Mouse (Mus musculus) retina, embryonic 14.5 days (tissue): ENCODE measurements at regions not wholly inside any gene's neighbourhood (a gene's known extent, or its start where the extent isn't known, plus 50 kb on each side); places are given as distances from the start of the nearest gene placed in this dataset.
A peak's percentile ranks its signal among the peaks of the same experiment; 100 is the strongest.

Source experiments
- DNase-seq: peaks from one replicate; pipeline ENCODE4 v3.0.0-alpha.2; 2015; ENCODE audit warnings: low spot score

DNA sequence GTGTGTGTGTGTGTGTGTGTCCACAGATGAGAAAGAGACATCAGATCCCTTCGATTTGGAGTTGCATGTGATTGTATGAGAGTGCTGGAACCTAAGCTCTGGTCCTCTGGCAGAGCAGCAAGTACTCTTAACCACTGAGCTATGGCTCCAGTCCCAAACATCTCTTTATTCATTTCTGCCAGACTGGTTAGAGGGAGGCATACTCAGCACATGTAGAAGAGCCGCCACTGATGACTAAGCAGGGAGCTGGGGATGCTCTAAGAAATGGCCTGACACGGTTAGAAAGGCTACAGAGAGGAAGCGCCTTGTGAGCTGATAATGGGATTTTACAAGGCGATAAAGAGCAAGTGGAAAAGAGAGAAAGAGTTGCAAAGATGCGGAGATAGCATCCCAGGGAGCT, 287.3 kb upstream of the Castor2 start:
- no peak for DNase-seq

DNA sequence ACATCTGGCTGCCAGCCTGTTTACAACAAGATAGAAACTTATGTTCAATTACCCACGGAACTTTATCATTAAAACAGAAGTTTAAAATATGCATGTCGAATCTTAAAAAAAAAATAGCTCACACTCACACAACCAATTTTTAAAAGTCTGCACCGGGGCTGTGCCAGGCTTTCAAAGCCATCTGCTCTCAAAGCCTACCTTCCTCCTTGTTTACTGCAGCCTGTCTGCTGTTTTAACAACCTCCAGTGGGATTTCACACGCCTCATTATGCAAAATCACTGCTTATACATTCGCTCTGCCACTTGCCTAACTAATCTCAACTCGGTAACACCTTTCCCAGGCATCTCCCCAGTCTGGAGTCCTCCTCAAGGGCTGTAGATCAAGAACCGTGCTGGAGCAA, 292.6 kb upstream of the Castor2 start:
- no peak for DNase-seq

DNA sequence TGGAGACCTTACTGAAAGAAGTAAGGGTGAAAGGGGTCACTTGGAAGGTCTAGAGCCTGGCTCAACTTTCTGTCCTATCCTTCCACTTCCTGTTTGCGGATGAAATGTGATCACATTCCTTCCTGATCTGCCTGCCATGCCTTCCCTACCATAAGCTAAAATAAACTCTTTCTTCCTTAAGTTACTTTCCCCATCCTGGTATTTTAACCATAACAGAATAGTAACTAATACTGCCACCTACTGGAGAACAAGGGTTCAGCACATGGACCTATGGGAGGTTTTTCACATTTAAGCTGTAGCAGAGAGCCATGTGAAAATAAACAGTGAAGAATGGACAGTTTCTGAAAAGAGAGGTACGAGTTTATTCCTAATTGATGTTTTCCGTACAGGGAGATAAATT, 297.5 kb upstream of the Castor2 start:
- peak; percentile 53 for DNase-seq

DNA sequence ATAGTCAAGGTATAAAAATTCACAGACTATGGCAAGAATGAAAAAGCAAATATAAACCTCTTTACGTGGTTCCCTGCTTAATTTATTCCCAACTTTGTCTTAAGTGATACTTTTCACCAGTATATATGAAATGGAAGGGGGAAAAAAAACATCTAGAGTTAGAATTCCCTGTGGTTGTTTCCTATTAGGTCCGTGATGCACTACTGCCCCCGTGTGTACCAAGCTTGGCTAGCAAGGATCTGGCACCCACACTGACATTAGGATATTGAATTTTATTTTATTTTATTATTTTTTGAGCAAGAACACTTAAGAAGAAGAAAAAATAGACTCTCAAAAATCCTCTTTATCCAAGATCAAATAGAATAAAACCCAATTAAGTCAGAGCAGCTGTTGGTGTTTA, 303.9 kb upstream of the Castor2 start:
- peak; percentile 71 for DNase-seq

DNA sequence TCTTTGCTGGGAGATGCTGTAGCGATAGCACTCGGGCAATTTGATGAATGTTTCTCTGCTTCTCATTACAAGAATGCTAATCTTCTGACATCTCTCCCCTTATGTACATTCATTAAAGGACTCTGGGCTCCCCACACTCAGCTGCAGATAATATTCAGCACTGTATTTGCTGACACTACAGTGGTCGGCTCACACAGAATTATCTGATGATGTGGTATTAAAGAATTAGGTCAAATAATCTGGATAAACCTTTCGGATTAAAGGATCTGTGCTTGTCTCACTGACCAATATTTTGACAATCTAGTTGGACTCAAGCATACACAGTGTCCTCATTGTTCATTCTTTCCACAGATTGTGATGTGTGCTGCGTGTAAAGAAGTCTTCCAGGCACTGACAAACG, 308.8 kb upstream of the Castor2 start:
- peak; percentile 10 for DNase-seq

DNA sequence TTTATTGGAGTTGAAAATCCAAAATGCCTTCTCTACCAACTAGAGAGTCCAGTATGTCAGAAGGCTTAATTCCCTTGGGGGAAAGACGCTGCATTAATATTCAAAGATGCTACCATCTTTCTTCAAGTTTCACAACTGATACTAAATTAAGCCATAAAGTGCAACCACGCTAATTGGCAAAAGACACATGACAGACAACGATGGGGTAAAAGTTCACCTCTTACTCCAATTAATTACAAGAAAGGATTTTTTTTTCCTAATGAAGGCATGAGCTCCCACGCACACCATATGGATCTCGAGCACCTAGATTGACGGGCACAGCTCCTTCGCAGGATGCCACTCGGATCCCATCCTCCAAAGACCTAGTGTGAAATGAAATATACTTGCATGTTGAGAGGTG, 311.5 kb upstream of the Castor2 start:
- DNase-seq: no peak

DNA sequence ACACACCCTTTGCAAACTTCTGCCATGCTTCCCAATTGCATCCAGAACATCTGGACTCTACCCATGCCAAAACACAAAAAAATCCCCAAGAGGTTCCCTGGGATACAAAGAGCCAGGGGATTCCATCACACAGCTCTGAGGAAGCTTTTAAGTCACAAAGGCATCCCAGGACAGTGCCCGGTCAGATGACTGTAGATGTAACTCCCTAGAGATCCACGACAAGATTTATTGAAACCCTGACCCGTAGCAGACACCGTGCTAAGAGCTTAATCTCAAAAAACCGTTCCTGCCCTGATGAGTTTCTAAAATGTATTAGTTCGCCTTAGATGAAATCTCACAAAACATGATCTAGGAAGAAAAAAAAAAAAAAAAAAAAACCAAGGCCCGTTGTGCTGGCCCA, 312.0 kb upstream of the Castor2 start:
- DNase-seq: no peak

DNA sequence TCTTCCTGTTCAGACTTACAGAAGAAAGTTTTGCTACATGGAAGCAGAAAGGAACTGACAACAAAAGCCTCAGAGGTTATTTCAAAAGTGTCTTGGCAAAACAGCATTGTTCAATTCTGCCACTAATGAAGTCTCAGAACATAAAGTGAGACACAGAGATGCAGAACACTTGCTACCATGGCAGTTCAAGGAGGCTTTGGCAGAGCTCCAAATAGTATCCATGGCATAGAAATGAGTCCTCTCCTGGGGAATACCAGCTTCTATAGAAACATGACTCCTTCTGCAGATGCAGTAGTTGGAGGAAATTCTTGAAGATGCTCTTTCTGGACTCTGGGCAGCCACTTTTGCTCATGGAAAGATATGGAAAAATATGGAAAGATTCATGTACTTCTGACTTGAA, 322.9 kb upstream of the Castor2 start:
- no peak for DNase-seq

DNA sequence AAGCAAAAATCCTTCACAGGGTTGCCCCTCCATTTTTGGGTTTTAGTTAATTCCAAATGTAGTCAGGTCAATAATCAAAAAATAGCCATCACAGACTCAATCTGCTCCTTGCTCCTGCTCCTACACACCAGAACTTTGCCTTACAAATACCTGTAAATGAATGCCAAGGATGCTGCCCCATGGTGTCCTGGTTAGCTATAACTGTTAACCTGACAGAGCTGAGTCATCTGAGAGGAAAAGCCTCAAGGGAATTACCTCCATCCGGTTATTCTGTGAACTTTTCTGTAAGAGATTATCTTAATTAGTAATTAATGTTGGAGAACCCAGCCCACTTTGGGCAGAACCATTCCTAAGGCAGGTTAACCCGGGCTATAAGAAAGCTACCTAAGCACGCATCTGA, 325.4 kb upstream of the Castor2 start:
- no peak for DNase-seq

DNA sequence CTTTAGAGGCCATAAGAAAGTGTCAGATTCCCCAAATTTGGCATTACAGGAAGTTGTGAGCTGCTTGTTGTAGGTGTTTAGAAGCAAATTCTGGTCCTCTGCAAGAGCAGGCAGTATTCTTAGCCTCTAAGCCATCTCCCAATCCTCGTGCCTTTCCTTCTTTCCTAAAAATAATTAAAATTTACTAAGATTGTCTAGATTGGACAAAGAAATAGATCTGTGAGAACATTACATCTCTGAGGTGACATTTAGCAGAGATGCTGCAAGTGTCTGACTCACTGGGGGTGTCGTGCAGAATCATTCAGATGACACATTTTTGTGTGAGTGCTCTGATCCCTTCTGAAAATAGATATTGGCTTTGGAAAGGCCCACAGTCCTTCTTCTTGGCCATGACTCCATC, 330.7 kb upstream of the Castor2 start:
- no peak for DNase-seq

DNA sequence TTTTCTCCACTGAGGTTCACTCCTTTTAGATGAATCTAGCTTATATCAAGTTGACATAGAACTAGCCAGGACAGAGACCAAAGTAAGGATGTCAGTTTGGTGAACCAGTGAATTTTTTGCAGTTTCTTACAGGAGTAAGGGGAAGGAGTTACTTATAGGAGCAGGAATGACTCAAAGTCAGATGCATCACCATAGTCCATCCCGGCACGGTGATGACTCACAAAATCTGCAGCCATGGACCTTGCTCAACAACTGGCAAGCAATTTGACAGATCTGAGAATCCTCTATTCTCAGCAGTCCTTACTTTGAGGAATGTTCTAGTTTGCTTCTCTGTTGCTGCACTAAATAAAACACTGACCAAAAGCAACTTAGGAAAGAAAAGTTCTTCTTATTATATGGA, 341.7 kb upstream of the Castor2 start:
- DNase-seq: no peak

DNA sequence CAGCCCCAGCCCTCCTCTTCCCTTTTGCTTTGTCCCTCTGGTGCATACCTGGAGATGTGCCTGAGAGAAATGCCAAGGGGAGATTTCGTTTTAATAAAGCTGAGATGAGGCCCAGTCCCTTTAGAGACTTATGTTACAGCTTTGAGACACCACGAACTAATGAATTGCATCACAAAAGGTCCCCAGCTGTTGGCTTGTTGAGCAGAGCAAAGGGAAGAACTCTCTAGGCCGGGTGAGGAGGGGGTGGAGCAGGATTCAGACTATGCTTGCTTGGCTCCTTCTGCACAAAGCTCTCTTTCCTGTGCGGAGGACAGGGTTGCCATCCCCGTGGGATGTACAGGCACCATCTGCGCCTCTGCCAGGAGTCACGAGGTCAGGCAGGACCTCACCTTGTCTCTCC, 345.3 kb upstream of the Castor2 start:
- DNase-seq: peak; percentile 10

DNA sequence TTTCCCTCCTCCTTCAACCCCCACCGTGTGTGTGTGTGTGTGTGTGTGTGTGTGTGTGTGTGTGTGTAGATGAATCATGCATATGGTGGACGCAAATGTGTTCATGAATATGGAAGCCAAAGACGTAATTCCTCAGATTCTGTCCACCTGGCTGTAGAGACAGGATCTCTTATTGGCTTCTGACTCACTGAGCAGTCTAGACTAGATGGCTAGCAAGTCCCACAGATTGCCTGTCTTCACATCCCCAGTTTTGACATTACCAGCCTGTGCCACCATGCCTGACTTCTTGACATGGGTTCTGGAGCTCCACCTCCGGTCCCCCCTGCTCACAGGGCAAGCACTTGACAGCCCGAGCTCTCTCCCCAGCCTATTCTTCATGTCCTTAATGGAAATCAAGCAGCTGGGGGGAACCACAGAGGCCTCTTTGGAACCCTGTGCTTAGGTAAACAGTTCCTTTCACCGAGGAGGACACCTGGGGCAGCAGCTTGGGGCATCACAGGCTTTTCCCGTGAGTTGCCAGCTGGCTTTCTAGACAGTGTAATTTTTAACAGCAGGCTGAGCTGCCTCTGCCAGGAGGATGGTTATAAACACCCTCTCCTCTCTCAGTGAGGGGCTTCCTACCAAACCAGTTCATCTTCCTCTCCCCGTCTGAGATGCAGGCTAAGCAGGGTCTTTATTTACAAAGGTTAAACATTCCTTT, 345.9 kb upstream of the Castor2 start:
- no peak for DNase-seq

DNA sequence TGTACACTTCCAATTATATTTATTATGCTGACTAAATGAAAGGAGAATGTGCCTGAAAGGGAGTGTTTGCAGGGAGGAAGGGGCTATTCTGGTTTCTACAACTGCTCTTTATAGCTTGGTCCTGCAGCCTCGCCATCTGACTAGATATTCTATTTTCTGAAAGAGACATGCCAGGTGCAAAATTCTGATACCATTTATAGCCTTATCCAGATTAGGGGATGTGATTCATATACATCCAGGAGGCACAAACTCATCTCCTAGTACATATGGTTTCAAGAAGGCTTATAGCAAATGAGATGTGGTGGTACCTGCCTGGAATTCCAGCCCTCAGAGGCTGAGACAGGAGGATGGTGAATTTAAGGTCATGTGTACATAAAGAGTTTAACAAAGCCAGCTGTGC, 352.6 kb upstream of the Castor2 start:
- no peak for DNase-seq

DNA sequence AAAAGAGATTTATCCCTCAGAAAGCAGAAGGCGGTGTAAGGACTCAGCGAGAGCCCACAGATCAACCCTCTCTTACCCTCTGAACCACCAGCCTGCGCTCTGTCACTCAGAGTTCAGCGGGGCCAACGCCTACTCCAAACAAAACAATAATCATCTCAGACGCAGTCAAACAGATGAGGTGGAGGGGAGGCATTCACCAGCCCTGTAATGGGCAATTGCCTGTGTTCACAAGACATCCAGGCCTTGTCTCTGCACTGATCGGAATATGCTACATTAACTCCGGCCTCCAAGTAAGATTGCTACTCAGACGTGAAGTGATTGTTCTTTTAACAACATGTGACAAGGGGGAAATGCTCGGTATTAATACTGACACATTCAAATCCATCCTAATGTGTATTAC, 353.1 kb upstream of the Castor2 start:
- peak; percentile 81 for DNase-seq

DNA sequence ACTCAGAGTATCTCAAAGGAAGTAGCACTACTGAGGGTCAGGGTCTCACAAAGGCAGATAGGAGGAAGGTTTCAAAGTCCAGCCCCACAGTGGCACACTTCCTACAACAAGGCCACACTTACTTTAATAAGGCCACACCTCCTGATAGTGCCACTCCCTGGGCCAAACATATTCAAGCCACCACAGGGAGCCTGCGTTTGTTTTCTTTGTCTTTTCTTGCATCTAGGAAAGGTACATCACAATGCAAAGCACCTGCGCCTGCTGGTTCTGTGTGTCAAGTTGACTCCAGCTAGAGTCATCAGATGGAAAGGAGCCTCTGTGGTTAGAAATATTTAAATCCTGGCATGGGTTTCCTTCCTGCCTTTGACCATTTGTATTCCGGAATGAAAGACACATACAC, 355.4 kb upstream of the Castor2 start:
- no peak for DNase-seq

DNA sequence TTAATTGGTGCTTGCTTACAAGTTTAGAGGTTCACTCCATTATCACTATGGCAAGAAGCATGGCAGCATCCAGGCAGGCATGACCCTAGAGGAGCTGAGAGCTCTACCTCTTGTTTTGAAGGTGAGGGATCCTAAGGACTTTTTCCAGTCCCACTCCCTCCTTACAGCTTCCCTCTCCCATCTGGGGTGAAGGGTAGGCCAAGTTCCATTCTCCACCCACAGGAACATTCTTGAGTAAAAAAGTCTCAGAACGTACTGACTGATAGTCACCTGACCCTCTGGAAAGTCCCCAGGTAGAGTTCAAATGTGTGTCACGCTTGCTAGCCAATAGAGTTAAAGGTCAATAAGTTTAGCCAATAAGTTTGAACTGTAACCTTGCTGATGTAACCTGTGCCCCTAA, 355.9 kb upstream of the Castor2 start:
- no peak for DNase-seq

DNA sequence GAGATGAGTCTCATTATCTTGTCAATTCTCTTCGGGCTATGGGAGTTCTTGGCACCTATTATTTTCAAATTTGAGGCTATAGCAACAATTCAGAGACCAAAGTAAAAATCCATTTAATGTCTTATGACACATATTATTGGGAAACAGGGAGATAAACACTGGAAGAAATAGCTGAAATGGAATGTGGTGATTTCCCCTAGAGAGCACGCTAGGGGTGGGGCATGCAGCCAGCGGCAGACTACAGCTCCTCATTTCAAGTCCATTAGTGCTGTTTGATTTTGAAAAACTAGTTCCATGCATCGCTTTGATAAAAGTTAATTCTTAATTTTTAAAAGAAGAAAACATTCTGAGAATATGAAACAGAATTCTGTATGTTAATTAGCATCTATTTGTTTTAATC, 367.6 kb upstream of the Castor2 start:
- no peak for DNase-seq

DNA sequence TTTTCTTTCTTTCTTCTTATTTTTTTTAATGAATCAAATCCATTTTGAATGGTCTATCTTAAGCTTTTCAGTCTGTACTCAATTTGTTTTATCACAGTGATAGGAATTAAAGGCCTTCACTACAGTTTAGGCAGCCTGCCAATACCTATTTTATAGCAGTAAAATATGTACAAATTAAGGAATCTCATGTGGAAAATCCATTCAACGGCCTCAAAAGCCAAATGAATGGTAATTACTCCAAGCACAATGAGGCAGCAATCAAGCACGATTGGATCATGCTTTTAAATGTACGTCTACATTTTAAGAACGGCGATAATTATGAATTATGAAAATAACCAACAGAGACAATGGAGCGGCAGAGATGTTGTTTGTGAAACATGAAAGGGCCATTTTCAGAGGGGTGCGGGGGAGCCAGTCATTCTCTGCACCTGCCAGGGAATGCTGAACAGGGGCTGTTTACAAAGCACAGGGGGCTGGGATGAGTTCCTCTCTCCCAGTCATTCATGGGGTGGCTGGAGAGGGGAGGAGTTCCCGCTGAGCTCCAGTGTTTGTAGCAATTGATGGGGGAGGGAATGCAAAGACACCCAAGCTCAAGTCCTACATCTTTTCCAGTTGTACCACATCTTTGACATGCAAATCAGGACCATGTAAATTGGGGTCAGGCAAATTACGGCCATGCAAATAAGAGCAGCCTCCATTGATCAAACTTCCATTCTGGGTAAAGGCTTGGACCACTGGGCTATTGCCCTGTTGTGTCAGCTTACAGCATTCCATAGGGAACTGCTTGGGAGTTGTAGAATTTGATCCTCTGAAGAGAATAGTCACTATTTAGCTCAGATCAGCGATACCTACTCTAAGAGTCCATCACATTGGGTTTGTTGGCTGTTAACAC, 381.1 kb upstream of the Castor2 start:
- DNase-seq: no peak

DNA sequence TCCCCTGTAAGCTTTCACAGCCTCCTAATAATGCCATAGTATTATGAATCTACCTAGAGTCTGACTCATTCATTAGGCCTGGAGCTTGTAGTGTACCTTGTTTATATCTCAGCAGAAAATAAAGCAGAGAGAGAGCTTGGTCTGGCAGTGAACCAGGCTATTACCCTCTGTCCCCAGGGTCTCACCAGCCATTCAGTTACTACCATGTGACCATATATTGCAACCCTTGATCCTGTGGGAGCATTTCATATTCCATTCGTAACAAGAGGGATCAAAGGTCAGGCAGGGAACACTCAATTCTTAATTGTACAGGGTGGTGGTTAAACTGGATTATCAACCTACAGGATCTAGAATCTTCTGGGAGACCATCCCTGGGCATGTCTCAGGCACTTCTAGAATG, 383.7 kb upstream of the Castor2 start:
- DNase-seq: no peak

DNA sequence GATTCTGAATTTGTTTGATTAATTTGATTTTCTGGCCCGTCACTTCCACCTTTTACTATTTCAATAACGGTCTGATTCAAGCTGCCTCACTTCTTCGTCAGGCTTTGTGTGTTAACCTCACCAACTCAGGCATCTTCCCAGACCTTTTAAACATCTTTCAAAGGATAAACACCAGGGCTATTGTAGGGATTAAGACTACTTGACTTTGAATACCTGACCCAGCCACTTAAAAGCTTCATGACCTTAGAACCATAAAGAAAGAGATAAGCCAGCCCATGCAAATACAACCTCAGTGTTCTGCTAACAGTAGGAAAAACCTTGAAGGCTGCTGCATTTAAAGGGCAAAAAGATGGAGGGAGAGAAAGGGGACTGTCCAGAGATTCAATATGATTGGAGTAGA, 386.9 kb upstream of the Castor2 start:
- no peak for DNase-seq

DNA sequence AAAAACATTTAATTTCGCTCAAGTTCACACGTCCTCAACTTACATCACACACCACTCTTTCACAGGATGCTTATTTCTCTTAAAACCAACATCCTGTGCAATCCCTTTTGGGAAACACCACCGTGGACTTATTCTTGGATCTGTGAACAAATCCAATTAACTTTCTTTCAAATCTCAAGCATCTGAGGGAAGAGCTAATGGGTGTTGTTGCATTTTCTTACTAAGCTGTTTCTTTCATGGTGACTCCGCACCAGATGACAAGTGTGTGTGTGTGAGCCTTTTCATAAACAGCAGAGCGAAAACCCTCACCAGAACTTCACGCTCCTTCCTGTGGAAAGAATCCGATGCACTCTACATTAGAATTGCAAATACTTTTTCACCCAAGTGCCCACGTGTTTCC, 390.6 kb upstream of the Castor2 start:
- DNase-seq: no peak

DNA sequence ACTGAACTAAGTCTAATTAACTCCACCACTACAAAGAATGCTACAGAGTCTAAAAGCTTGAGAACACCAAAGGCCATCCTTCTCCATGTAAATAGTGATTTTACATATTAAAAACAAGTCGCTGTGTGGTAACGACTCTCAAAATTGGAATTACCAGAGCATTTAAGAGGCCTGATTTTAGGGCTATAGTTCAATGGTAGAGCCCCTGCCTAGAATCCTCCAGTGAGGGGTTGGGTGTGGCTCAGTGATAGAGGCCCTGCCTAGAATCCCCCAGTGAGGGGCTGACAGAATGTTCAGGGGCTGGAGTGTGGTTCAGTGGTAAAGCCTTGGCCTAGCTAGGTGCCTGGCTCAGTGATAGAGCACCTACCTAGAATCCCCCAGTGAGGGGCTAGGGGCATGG, 413.3 kb upstream of the Castor2 start:
- DNase-seq: no peak

DNA sequence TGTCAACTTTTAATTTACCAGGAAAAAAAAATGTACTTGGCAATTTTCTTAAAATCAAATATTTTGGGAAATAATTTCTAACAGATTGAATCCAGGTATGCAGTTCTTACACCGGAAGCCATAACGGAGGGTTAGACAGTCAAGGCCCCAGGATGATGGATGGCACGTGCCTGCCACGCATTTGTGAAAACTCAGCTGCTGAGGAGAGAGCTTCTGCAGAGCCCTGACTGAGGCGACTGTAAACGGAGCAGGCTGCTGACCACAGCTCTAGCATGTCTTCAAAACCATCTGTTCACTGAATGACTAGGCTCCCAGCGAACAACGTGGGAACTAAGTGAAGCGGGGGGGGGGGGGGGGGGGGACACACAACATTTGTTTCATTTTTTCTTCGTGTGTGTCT, 416.5 kb upstream of the Castor2 start:
- DNase-seq: no peak
